Mouse (Mus musculus): ENCODE results near the gene Ralgps1. TPM values are rescaled to one million over a fixed set of nuclear protein-coding genes. Genes with fewer than 3 reads are reported as not detected.
"Not testable (repeated sequence)": the region's sequence is repeated elsewhere in the genome, so short reads cannot be mapped to it uniquely, and the experiment has no call there.

Gene Ralgps1
- polyA plus RNA-seq, 1 experiment from 2014 or later = 13.7 TPM

GRCm38 (mm10) chr2:33095221-33095671 lies 276.0 kb downstream of the Ralgps1 start:
- H3K27me3 ChIP-seq = no peaks in the 10 kb centered on the region
- CTCF ChIA-PET = no interaction called here
- ATAC-seq (no peak), DNase-seq (ENCODE audit: low read depth, low spot score) (no peak)
- TF ChIP-seq CTCF (IDR thresholded peaks at IDR 0.05) = no peak
- POLR2A ChIA-PET = no interaction called here
- in situ Hi-C loops (cut with MboI; ENCODE audit: low pct_unique_long_range_greater_than_20kb) = no loop called here

- no peaks in the 10 kb centered on the region for H3K27me3 ChIP-seq
- TF ChIP-seq CTCF (IDR thresholded peaks at IDR 0.05) = no peak
- ATAC-seq = no peak
- no peak for DNase-seq (ENCODE audit: low read depth, low spot score)
- ChIA-PET CTCF (no interaction called here), POLR2A (no interaction called here)
- in situ Hi-C loops (cut with MboI; ENCODE audit: low pct_unique_long_range_greater_than_20kb) = no loop called here
These were observed 280.4 kb downstream of the Ralgps1 start for GRCm38 (mm10) chr2:33090620-33091520.

GRCm38 (mm10) chr2:33090033-33090400 lies 281.3 kb downstream of the Ralgps1 start:
- H3K27me3 ChIP-seq; in situ Hi-C loops (cut with MboI; ENCODE audit: low pct_unique_long_range_greater_than_20kb); ATAC-seq; DNase-seq (ENCODE audit: low read depth, low spot score); CTCF ChIA-PET: not testable (repeated sequence)
- POLR2A ChIA-PET = interaction anchor here (0.6 kb wide), 1 partner anchor 121 kb away, joined by 3 read pairs; no protein-coding TSS in a partner anchor

- DNase-seq (ENCODE audit: low read depth, low spot score) (no peak), ATAC-seq (no peak)
- no peaks in the 10 kb centered on the region for H3K27me3 ChIP-seq
- POLR2A ChIA-PET = interaction anchor here (0.6 kb wide), 1 partner anchor 121 kb away, joined by 3 read pairs; no protein-coding TSS in a partner anchor
- no peak for TF ChIP-seq CTCF (IDR thresholded peaks at IDR 0.05)
- CTCF ChIA-PET = no interaction called here
- in situ Hi-C loops (cut with MboI; ENCODE audit: low pct_unique_long_range_greater_than_20kb) = no loop called here
These were observed 281.8 kb downstream of the Ralgps1 start for GRCm38 (mm10) chr2:33089356-33090032.

- no peak for TF ChIP-seq CTCF (IDR thresholded peaks at IDR 0.05)
- POLR2A ChIA-PET = interaction anchor here (0.6 to 1.1 kb wide), 2 partner anchors 57 to 188 kb away, joined by 3 read pairs; no protein-coding TSS in a partner anchor
- H3K27me3 ChIP-seq = no peaks in the 10 kb centered on the region
- in situ Hi-C loops (cut with MboI; ENCODE audit: low pct_unique_long_range_greater_than_20kb) = no loop called here
- DNase-seq (ENCODE audit: low read depth, low spot score) (no peak), ATAC-seq (no peak)
- CTCF ChIA-PET = interaction anchor here (0.6 kb wide), 1 partner anchor 10 kb away, joined by 3 read pairs; no protein-coding TSS in a partner anchor
These were observed 284.5 kb downstream of the Ralgps1 start for GRCm38 (mm10) chr2:33086671-33087363.

GRCm38 (mm10) chr2:33086016-33086596 lies 285.2 kb downstream of the Ralgps1 start:
- in situ Hi-C loops (cut with MboI; ENCODE audit: low pct_unique_long_range_greater_than_20kb) = no loop called here
- no peaks in the 10 kb centered on the region for H3K27me3 ChIP-seq
- no peak for DNase-seq (ENCODE audit: low read depth, low spot score)
- TF ChIP-seq CTCF (IDR thresholded peaks at IDR 0.05) = no peak
- ChIA-PET CTCF (interaction anchor here (0.9 kb wide), 1 partner anchor 16 kb away, joined by 3 read pairs; no protein-coding TSS in a partner anchor), POLR2A (interaction anchor here (0.6 to 1.1 kb wide), 2 partner anchors 58 to 187 kb away, joined by 3 read pairs; no protein-coding TSS in a partner anchor)
- ATAC-seq = no peak

- ChIA-PET CTCF (no interaction called here), POLR2A (no interaction called here)
- TF ChIP-seq CTCF (IDR thresholded peaks at IDR 0.05) = no peak
- DNase-seq (ENCODE audit: low read depth, low spot score) (no peak), ATAC-seq (no peak)
- no peaks in the 10 kb centered on the region for H3K27me3 ChIP-seq
- in situ Hi-C loops (cut with MboI; ENCODE audit: low pct_unique_long_range_greater_than_20kb) = no loop called here
These were observed 287.1 kb downstream of the Ralgps1 start for GRCm38 (mm10) chr2:33084221-33084620.

Other genes starting within 250 kb of the Ralgps1 start
- 14.2 TPM for gene Garnl3, start 239.8 kb downstream of the Ralgps1 start, polyA plus RNA-seq (2021)
- 16.2 TPM for gene Angptl2, start 155.4 kb downstream of the Ralgps1 start, polyA plus RNA-seq (2021)
- 4.8 TPM for gene Zbtb34, start 59.8 kb upstream of the Ralgps1 start, polyA plus RNA-seq (2021)
- 26.9 TPM for gene Zbtb43, start 97.1 kb upstream of the Ralgps1 start, polyA plus RNA-seq (2021)